Mouse (Mus musculus) retina, adult 2 months (tissue): ENCODE data around the gene Scaf11.
A peak's percentile ranks its signal among the peaks of the same experiment; 100 is the strongest.
"Not testable (repeated sequence)": the region's sequence is repeated elsewhere in the genome, so short reads cannot be mapped to it uniquely, and the experiment has no call there.

Experiments used
- DNase-seq: peaks from one replicate; pipeline ENCODE4 v3.0.0-alpha.2; 2012; ENCODE audit warnings: low read depth, low spot score

Scaf11 gene

GRCm38 (mm10) chr15:96460730-96461540, at the start of gene Scaf11:
Gene Scaf11, minus strand, starts transcription at chr15:96460843.
- DNase-seq, result peak; percentile 93

GRCm38 (mm10) chr15:96507097-96507840, 46.6 kb upstream of the Scaf11 start:
- peak; percentile 61 for DNase-seq

DNA sequence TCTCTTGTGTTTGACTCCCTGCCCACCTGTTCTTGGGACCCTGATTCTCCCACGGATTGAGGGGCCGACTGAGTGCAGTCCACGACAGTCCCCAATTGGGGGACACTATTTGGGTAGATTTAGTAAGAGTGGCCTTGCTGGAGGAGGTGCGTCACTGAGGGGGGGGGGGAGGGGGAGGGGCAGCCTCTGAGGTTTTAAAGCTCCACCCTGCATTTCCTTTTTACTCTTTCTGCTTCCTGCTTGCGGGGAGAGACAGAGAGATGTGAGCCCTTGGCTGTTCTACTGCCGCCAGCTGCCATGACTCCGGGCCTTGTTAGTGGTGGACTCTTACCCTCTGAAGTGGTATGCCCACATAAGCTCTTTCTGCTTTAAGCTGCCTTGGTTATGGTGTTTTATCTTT, 37.0 kb upstream of the Scaf11 start:
- no peak for DNase-seq

DNA sequence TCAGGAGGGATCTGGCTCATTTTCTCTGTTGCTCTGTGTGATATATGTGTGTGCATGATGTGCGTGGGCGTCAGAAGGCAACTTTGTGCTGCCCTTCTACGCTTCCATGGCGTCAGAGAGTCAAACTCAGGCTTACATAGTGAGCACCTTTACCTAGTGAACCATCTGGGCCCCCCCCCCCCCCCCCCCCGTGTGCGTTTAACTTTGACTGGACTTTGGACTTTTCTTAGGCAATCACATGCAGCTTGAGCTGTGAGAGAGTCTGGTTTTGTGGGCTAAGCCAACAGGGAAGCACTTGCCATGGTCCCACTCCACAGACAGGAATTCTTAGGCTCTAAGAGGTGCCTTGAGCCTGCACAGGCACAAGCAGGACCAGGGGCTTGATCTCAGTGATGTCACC, 33.6 kb upstream of the Scaf11 start:
- DNase-seq, result no peak

GRCm38 (mm10) chr15:96493573-96493972, 32.9 kb upstream of the Scaf11 start:
- DNase-seq, result no peak

DNA sequence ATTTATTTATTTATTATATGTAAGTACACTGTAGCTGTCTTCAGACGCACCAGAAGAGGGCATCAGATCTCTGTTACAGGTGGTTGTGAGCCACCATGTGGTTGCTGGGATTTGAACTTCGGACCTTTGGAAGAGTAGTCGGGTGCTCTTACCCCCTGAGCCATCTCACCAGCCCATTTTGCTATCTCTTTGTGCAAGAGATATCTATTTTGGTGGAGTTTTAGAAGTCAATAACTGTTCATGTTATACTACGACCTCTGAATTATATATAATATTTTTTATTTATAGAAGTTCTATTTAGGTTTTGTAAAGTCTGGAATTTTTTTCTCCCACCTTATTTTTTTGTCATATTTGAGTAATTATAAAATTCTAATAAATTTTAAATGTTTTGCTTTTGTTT, 32.3 kb upstream of the Scaf11 start:
- not testable (repeated sequence) for DNase-seq

- no peak for DNase-seq
Observed at GRCm38 (mm10) chr15:96491861-96492641, 31.4 kb upstream of the Scaf11 start.

DNA sequence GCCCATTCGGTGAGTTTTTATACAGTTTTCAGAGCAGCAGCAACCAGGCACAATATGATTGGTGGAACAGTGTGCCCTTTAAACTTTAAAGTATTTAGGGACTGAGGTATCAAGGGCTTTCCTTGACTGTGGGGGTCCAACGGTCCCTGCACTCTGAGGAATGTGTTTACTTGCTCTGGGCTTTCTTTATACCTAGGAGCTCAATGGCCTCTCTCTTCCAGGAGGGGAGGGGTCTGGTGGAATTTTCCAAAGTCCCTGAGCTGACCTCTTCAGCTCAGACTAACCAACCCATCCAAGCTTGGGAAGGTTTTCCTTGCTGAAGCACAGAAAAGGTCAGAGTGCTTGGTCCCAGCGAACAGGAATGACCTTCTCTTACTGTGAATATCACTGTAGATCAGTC, 30.8 kb upstream of the Scaf11 start:
- DNase-seq, result no peak

DNA sequence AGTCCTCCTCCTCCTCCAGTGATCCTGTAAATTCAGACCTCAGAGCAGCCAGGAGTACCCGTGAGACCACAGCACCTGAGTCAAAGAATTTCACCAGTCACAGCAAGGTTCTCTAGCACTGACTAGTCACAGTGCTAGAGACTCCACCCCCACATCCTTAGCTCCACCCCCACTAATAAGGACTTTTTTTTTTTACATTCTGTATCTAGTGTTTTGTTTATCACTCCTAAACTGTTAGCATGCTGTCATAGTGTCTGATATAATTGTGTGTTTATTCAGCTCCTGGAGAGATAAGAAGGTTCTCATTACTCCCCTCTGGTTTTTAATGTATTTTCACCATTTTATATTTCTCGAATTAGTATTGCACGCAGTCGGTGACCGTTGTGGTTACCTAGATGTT, 29.5 kb upstream of the Scaf11 start:
- no peak for DNase-seq

DNA sequence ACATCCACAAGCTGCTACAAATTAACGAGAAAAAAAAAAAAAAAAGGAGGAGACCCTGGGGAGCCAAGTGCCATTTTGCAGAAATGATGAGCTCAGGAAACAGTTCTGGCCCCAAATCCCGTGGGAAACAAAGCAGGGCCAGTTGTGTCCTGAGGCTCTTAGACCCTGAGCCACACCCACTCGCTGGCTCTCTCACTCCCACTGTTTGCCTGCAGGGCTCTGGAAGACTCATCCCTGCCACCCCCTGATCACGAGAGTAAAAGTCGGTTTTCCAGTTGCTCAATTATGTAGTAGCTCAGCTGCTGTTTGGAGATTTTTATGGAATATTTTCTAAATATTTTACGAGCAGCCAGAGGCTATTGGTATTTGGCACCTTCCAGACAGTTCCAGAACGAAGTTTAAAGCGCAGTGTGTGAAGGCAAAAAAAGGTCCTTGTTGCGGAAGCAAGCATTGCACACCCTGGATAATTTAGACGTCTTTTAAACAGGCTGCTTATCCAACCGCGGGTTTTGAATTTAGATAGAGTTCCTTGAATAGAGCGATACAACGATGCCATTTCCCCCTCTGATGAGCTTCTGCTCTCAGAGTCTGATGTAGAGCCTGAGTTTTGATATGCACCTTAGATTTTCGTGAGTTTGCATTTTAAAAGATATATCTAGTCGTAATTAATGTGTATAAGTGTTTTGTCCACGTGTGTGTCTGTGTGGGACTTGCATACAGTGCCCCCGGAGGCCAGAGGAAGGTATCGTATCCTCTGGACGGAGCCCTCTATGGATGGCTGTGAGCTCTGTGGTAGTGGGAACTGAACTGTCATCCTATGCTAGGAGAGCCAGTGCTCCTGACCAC, 28.5 kb upstream of the Scaf11 start:
- no peak for DNase-seq

GRCm38 (mm10) chr15:96487066-96487698, 26.5 kb upstream of the Scaf11 start:
- no peak for DNase-seq

- DNase-seq, result no peak
Observed at GRCm38 (mm10) chr15:96480822-96481221, 20.2 kb upstream of the Scaf11 start.

DNA sequence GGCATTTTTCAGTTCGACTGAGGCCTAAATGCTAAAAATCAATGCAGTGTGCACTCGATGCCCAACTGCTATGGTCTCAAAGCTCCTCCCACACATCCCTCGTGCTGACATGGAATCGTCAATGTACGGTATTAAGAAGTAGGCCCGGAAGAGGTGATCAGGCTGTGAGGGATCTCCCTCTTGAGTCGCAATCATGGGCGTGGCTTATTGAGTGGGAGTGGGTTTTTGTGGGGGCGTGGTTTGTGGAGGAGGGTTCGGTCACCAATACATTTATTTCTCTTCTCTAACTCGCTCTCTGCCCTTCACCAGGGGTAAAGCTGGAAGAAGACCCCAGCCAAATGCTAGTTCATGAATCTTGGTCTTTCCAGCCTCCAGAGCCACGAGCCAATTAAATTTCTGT, 17.4 kb upstream of the Scaf11 start:
- no peak for DNase-seq

GRCm38 (mm10) chr15:96476359-96476758, 15.7 kb upstream of the Scaf11 start:
- peak; percentile 42 for DNase-seq

GRCm38 (mm10) chr15:96475571-96475972, 14.9 kb upstream of the Scaf11 start:
- DNase-seq, result no peak

DNA sequence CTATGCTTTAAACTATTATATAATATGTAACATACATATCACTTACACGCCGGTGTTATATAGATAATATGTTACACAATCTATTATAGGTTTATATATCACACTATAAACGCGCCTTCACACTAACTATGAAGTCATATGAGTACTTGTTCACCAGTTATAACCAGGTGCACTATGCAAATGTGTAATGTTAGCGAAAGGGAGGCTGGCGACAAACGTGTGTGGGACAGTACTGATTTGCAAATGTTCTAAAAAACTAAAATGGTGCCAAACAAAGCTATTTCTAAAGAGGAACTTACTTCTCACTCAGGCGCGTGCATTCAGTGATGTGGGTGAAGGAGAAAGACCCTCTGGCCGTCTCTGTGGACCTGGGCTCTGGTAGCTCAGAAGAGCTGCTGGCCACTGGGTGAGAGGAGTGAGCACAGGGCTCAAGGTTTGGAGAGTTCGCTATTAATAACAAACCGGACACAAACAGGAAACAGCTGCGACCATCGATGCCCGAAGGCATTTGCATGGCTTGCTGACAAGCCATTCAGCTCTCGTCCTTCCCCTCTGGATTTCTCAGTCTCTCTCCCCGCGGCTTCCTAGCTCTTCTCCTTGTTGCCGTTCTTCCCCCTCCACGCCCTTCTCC, 13.8 kb upstream of the Scaf11 start:
- DNase-seq, result no peak

GRCm38 (mm10) chr15:96473920-96474319, 13.3 kb upstream of the Scaf11 start:
- no peak for DNase-seq

- no peak for DNase-seq
Observed at GRCm38 (mm10) chr15:96468316-96468715, 7.7 kb upstream of the Scaf11 start.

DNA sequence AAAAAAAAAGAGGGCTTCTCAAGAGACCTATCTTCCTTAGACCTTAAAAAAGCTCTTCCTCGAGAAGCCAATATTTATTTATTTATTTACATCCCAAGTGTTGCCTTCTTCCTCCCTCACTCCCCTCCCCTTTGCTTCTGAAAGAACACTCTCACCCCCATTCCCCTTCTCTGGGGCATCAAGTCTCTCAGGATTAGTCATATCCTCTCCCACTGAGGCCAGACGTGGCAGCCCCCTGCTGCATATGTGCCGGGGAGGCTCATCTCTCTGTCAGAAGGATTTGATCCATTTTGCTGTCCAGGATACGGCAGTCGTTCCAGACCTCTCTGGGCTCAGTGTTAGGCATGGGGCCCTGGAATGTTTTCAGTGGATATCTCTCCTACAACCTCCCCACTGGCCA, 7.2 kb upstream of the Scaf11 start:
- DNase-seq, result no peak

GRCm38 (mm10) chr15:96466362-96466903, 5.8 kb upstream of the Scaf11 start:
- DNase-seq, result no peak
